Mouse (Mus musculus) midbrain, embryonic 11.5 days (tissue): ENCODE data around the gene Psmd4. TPM values are rescaled to one million over a fixed set of nuclear protein-coding genes. Genes with fewer than 3 reads are reported as not detected.

ENCODE experiments used
- ATAC-seq: fragments of 200-750 bp; cut with Nextera tagmentation; 2 replicates; pipeline ENCODE4 v1.8.0; 2017; ENCODE audit warnings: moderate TSS enrichment, moderate library complexity; ENCODE audit not compliant: low FRiP score
- DNase-seq: peaks from one replicate; pipeline ENCODE4 v3.0.0; 2015; ENCODE audit warnings: low spot score; ENCODE audit errors: missing footprints
- H3K27ac ChIP-seq: fragments of 300-500 bp; sonication (generic); 2 replicates; pipeline ENCODE4 v1.5.1; 2014; ENCODE audit warnings: low read depth, low read length
- H3K27me3 ChIP-seq: fragments of 300-500 bp; sonication (generic); 2 replicates; pipeline ENCODE4 v1.6.1; 2014; ENCODE audit warnings: mild to moderate bottlenecking, low read length, moderate library complexity, mixed read lengths; ENCODE audit not compliant: control insufficient read depth, insufficient read depth
- H3K36me3 ChIP-seq: fragments of 300-500 bp; sonication (generic); 2 replicates; pipeline ENCODE4 v1.6.1; 2014; ENCODE audit warnings: mild to moderate bottlenecking, low read length, moderate library complexity, mixed read lengths; ENCODE audit not compliant: control insufficient read depth, insufficient read depth
- H3K4me1 ChIP-seq: fragments of 300-500 bp; sonication (generic); 2 replicates; pipeline ENCODE4 v1.6.1; 2014; ENCODE audit warnings: low read length; ENCODE audit not compliant: control insufficient read depth, insufficient read depth
- H3K4me2 ChIP-seq: fragments of 300-500 bp; sonication (generic); 2 replicates; pipeline ENCODE4 v1.6.1; 2014; ENCODE audit warnings: mild to moderate bottlenecking, moderate library complexity
- H3K4me3 ChIP-seq: fragments of 300-500 bp; sonication (generic); 2 replicates; pipeline ENCODE4 v1.5.1; 2014; ENCODE audit warnings: low read depth, low read length
- H3K9ac ChIP-seq: fragments of 300-500 bp; sonication (generic); 2 replicates; pipeline ENCODE4 v1.6.1; 2014; ENCODE audit warnings: low read length
- H3K9me3 ChIP-seq: fragments of 300-500 bp; sonication (generic); 2 replicates; pipeline ENCODE4 v1.6.1; 2016; ENCODE audit warnings: low read length; ENCODE audit not compliant: control insufficient read depth
- WGBS: fragments of 180-500 bp; shearing (Covaris S2); extraction: QIAGEN DNeasy Blood & Tissue Kit; methylation state at CpG from one replicate; pipeline ENCODE4 v1.1.7; 2014; 5-methylcytosine and 5-hydroxymethylcytosine counted together
- microRNA-seq: library from miRNA; unstranded; fragments of <30 nt; microRNA quantifications from one replicate; pipeline ENCODE4, GENCODE M21; 2017
- polyA plus RNA-seq: library from polyadenylated mRNA; unstranded; fragments of >200 nt; fragmentation: Nextera tagmentation; extraction: Ambion mirVana; gene quantifications from 2 replicates; pipeline ENCODE4 v1.2.1, GENCODE M21; 2014

Psmd4 gene
- polyA plus RNA-seq, 1 experiment from 2014 or later: 316 TPM

DNA sequence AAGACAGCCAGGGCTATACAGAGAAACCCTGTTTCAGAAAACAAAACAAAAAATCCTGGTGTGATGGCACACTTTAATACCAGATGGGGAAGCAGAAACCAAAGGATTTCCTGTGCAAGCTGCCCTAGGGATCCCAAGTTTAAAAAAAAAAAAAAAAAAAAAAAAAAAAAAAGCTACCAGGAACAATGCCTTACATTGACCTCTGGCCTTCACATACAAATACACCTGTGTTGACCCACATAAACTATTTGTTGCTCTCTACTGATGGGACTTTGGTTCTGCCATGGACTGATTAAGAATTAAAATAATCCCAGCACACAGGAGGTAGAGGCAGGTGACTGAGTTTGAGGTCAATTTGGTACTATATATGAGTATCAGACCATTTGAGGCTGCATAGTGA lies 39.1 kb downstream of the Psmd4 start:
- no peak overlapping the region for H3K27ac ChIP-seq
- peaks cover 5% of the 10 kb centered on the region for H3K4me1 ChIP-seq
- ATAC-seq (no peak), DNase-seq (no peak)
- H3K9ac ChIP-seq: no peak overlapping the region
- no peak overlapping the region for H3K4me3 ChIP-seq
- peaks cover 26% of the 10 kb centered on the region for H3K36me3 ChIP-seq
- H3K4me2 ChIP-seq: no peak overlapping the region
- H3K9me3 ChIP-seq: no peaks in the 10 kb centered on the region
- H3K27me3 ChIP-seq: no peaks in the 10 kb centered on the region

GRCm38 (mm10) chr3:95002569-95002968 lies 39.8 kb downstream of the Psmd4 start:
- DNase-seq (no peak), ATAC-seq (peak; percentile 61)
- H3K4me2 ChIP-seq: no peak overlapping the region
- WGBS: 76% methylated on average over 4 of the region's 4 CpGs
- no peak overlapping the region for H3K9ac ChIP-seq
- H3K27ac ChIP-seq: peak overlapping the region; percentile 25; the same call in 1 of the 2 replicates
- peaks cover 5% of the 10 kb centered on the region for H3K4me1 ChIP-seq
- H3K9me3 ChIP-seq: no peaks in the 10 kb centered on the region
- peaks cover 23% of the 10 kb centered on the region for H3K36me3 ChIP-seq
- H3K27me3 ChIP-seq: no peaks in the 10 kb centered on the region
- H3K4me3 ChIP-seq: no peak overlapping the region

DNA sequence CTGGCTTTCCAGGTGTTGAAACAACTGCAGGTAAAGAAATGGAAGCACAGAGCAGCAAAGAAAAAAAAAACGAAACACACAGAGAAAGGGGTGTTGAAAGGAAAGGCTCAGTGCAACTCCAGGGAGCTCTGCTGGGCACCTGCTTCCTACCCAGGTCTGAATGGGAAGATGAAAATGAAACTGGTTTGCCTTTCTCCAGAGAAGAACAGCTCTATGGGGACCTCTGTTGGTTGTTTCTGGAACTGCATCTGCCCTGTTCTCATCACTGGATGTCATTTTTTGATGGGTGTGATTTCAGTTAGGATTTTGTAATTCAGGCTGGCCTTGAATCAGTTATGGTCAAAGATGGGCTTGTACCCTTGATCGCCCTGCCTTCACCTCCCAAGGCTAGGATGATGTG lies 45.5 kb downstream of the Psmd4 start:
- no peak overlapping the region for H3K4me2 ChIP-seq
- peaks cover 13% of the 10 kb centered on the region for H3K36me3 ChIP-seq

DNA sequence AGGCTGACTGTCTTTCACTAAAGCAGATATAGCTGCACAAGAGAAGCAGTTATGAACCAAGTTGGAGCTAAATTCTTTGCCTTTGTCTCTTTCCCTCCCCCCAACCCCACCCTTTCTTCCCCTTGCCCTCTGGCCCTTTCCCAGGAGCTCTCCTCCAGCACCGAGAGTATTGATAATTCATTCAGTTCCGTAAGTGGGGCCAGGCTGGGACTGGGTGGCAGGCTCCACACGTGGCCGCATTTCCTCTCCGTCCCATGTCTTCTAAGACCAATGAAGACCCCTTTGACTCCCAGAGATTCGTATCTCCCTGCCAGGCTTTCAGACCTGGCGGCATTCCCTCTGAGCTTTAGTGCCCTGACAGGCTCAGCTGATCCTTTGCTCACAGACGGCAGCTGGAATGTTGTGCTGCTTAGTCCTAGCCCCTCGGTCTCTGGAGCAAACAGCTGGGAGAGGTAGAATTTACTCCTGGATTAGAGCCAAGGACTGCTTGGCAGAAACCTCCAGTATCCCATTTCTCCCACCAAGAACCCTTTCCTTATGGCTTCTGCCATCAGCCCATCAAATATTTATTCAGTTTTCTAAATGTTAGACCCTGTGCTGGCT lies 53.2 kb downstream of the Psmd4 start:
- H3K27ac ChIP-seq: no peak overlapping the region
- WGBS: 65% methylated on average over 9 of the region's 9 CpGs
- H3K27me3 ChIP-seq: no peaks in the 10 kb centered on the region
- no peaks in the 10 kb centered on the region for H3K4me1 ChIP-seq
- no peak overlapping the region; the same call in 1 of the 2 replicates for H3K9ac ChIP-seq
- DNase-seq (no peak), ATAC-seq (no peak)
- H3K36me3 ChIP-seq: 0 out of 2 replicates have a peak, but pooled peaks cover 4% of the 10 kb centered on the region
- H3K4me2 ChIP-seq: no peak overlapping the region
- no peaks in the 10 kb centered on the region for H3K9me3 ChIP-seq
- no peak overlapping the region for H3K4me3 ChIP-seq

More for the DNA sequence above, 45.5 kb downstream of the Psmd4 start:
- no peak for ATAC-seq
- peak; percentile 99 for DNase-seq
- no peak overlapping the region for H3K9ac ChIP-seq
- 37% methylated on average over 2 of the region's 2 CpGs for WGBS
- no peaks in the 10 kb centered on the region for H3K9me3 ChIP-seq
- no peak overlapping the region for H3K4me3 ChIP-seq
- no peak overlapping the region for H3K27ac ChIP-seq
- H3K27me3 ChIP-seq: no peaks in the 10 kb centered on the region
- H3K4me1 ChIP-seq: no peaks in the 10 kb centered on the region

DNA sequence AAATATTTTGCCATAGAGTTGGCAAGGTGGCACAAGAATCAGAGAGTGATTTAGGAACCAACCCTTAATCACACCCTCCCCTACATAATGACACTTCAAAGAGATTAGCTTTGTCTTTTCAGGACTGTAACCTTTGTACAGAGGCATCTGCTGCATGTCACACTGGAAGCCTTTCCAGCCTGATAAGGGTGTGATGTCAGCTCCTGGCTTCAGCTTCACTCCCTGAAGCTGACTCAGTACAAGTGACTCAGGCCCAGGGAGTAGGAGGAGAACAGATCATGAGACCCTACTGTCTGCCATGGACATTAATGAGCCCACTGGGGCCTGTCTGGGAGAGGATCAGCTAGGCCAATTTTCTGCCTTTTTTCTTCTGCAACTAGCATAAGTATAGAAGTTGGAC lies 54.8 kb downstream of the Psmd4 start:
- Histone ChIP-seq H3K9me3 (no peaks in the 10 kb centered on the region), H3K4me1 (no peaks in the 10 kb centered on the region), H3K27ac (no peak overlapping the region), H3K27me3 (no peaks in the 10 kb centered on the region), H3K36me3 (0 out of 2 replicates have a peak, but pooled peaks cover 4% of the 10 kb centered on the region), H3K4me3 (no peak overlapping the region), H3K9ac (no peak overlapping the region), H3K4me2 (no peak overlapping the region)
- DNase-seq: peak; percentile 6
- no peak for ATAC-seq

DNA sequence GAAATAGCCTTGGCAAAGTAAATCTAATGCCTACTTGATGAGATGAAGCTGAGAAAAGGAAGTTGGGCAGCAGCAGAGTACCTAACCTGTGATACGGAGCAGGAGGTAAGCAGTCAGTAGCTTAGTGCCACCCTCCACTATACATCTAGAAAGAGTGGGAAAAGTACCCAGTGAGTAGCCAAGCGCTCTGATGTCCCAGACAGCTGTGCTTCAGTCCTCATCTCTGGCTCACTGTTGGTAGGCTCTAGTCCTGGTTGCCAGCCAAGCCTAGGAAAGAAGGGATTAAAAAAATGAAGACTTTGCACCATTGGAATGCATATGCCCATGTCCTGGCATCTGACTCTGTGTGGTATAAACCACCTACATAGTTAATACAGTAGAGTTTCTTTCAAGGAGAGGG lies 56.9 kb downstream of the Psmd4 start:
- 92% methylated on average over 2 of the region's 2 CpGs for WGBS
- H3K27me3 ChIP-seq: no peaks in the 10 kb centered on the region
- no peak overlapping the region for H3K9ac ChIP-seq
- ATAC-seq (no peak), DNase-seq (no peak)
- no peaks in the 10 kb centered on the region for H3K36me3 ChIP-seq
- no peak overlapping the region for H3K4me2 ChIP-seq
- no peak overlapping the region for H3K27ac ChIP-seq
- H3K4me1 ChIP-seq: no peaks in the 10 kb centered on the region
- no peak overlapping the region for H3K4me3 ChIP-seq
- H3K9me3 ChIP-seq: no peaks in the 10 kb centered on the region

DNA sequence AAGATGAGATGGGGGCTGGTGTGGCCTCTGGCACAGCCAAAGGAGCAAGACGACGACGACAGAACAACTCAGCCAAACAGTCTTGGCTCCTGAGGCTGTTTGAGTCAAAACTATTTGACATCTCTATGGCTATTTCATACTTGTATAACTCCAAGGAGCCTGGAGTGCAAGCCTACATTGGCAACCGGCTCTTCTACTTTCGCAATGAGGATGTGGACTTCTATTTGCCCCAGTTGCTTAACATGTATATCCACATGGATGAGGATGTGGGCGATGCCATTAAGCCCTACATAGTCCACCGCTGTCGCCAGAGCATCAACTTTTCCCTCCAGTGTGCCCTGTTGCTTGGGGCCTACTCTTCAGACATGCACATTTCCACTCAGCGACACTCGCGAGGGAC lies 58.1 kb downstream of the Psmd4 start:
- Histone ChIP-seq H3K9me3 (no peaks in the 10 kb centered on the region), H3K27me3 (no peaks in the 10 kb centered on the region), H3K4me1 (no peaks in the 10 kb centered on the region), H3K4me3 (no peak overlapping the region), H3K36me3 (no peaks in the 10 kb centered on the region), H3K9ac (no peak overlapping the region), H3K27ac (no peak overlapping the region), H3K4me2 (no peak overlapping the region)
- WGBS: 93% methylated on average over 11 of the region's 11 CpGs
- no peak for ATAC-seq
- peak; percentile 19 for DNase-seq

Small RNA genes within 50 kb of the gene (microRNA-seq; reads per million reads assigned to microRNA genes)
- gene Mir7013: 0.76 reads per million

Other genes with a start within 250 kb of the Psmd4 start
- gene Pogz, start 205.0 kb downstream of the Psmd4 start, polyA plus RNA-seq: 24.1 and 24.2 TPM in 2 replicates
- 339 and 371 TPM in 2 replicates for gene Psmb4, start 155.7 kb downstream of the Psmd4 start, polyA plus RNA-seq
- gene Selenbp1, start 109.6 kb downstream of the Psmd4 start, polyA plus RNA-seq: 3.6 and 4.7 TPM in 2 replicates
- gene Rfx5, start 88.5 kb downstream of the Psmd4 start, polyA plus RNA-seq: 5.9 and 6.8 TPM in 2 replicates
- 20.2 and 21.2 TPM in 2 replicates for gene Pi4kb, start 67.9 kb downstream of the Psmd4 start, polyA plus RNA-seq
- gene Zfp687, start 27.2 kb downstream of the Psmd4 start, polyA plus RNA-seq: 24.1 and 29.7 TPM in 2 replicates
- gene Pip5k1a, start 64.3 kb upstream of the Psmd4 start, polyA plus RNA-seq: 13.2 and 15.1 TPM in 2 replicates
- gene Vps72, start 68.4 kb upstream of the Psmd4 start, polyA plus RNA-seq: 221 and 238 TPM in 2 replicates
- gene Tmod4, start 81.9 kb upstream of the Psmd4 start, polyA plus RNA-seq: 0.97 TPM in 1 of 2 replicates, not detected in the other
- gene Scnm1, start 91.4 kb upstream of the Psmd4 start, polyA plus RNA-seq: 84.9 and 86.3 TPM in 2 replicates
- 16.1 and 17.4 TPM in 2 replicates for gene Lysmd1, start 91.5 kb upstream of the Psmd4 start, polyA plus RNA-seq
- gene Tnfaip8l2, start 99.7 kb upstream of the Psmd4 start, polyA plus RNA-seq: 2.2 and 2.9 TPM in 2 replicates
- gene Sema6c, start 117.8 kb upstream of the Psmd4 start, polyA plus RNA-seq: 14.1 and 17.8 TPM in 2 replicates
- gene Gabpb2, start 175.3 kb upstream of the Psmd4 start, polyA plus RNA-seq: 6.0 and 6.9 TPM in 2 replicates
- gene Cdc42se1, start 186.1 kb upstream of the Psmd4 start, polyA plus RNA-seq: 105 and 106 TPM in 2 replicates
- 124 and 144 TPM in 2 replicates for gene Mllt11, start 189.6 kb upstream of the Psmd4 start, polyA plus RNA-seq
- gene Gm128, start 199.0 kb upstream of the Psmd4 start, polyA plus RNA-seq: 0.18 and 0.48 TPM in 2 replicates
- gene Bnipl, start 208.6 kb upstream of the Psmd4 start, polyA plus RNA-seq: 0.20 TPM in 1 of 2 replicates, not detected in the other
- gene Mindy1, start 238.7 kb upstream of the Psmd4 start, polyA plus RNA-seq: 38.8 and 43.3 TPM in 2 replicates
- 28.0 and 29.7 TPM in 2 replicates for gene Prune1, start 239.5 kb upstream of the Psmd4 start, polyA plus RNA-seq